Mouse (Mus musculus) mature B cell (primary cell): ENCODE results near the gene Myo9b.
"Not testable (repeated sequence)": the region's sequence is repeated elsewhere in the genome, so short reads cannot be mapped to it uniquely, and the experiment has no call there.

ENCODE experiments used
- in situ Hi-C: fragments of 300-500 bp; cut with MboI; formaldehyde crosslinking; loops from 2 replicates; pipeline ENCODE4 v1.14.3; 2019

Gene Myo9b

DNA sequence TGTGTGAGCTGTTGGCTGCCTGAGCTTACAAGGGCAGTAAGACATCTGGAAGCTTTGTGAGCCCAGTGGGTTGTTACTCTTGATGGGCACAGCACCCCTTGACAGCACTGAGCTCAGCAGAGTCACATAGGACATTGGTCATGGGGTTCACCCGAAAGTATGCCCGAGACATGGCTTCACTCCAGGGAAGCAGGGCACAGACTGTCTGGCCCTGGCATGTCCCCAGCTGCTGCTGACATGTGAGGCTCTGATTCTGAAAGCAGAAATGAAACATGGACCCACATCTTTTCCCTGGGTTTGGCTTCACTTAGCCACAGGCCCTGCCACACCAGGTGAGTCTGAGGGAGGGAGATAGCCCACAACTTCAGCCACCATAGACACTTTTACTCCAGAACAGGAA lies 24.3 kb downstream of the Myo9b start:
- in situ Hi-C loops, result no loop called here

GRCm38 (mm10) chr8:71297439-71297838 lies 24.9 kb downstream of the Myo9b start:
- in situ Hi-C loops, result no loop called here

DNA sequence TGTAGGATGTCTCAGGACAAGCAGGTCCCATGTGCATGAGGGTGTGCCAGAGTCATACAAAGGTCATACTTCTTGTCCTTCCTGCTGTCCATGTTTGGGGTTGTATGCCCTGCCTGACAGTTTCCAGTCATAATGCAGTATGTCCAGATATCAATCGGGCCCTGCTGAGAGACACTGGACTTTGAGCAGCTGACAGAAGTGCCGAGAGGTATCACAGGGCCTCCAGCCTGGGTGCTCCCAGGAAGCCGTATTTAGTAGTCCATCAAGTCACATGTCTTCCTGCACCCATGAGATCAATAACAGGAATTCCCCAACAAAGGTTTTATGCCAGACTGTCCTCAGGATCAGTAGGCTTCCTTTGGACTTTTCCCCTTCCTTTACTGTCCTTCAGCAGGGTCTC lies 27.2 kb downstream of the Myo9b start:
- in situ Hi-C loops, result no loop called here

GRCm38 (mm10) chr8:71302788-71303187 lies 30.3 kb downstream of the Myo9b start:
- in situ Hi-C loops, result no loop called here

DNA sequence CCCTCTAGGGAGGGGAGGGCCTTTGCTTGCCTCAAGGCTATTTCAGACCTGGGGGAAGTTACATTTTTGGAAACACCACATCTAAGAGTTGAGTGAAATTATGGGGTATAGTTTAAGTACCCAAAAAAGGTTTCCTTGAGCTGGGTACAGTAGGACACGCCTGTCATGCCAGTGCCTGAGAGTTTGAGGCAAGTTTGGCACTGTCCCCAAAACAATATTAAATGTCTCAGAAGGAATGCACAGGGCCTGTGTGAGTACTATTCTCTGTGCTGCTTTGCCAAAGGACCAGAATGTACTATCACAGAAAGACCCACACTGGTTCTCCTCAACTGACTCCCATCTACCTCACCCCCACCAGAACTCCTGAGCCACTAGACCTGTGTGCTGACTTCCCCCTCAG lies 31.1 kb downstream of the Myo9b start:
- in situ Hi-C loops, result no loop called here

- in situ Hi-C loops, result no loop called here
These were observed 33.5 kb downstream of the Myo9b start for GRCm38 (mm10) chr8:71305988-71306387.

- in situ Hi-C loops, result no loop called here
These were observed 34.9 kb downstream of the Myo9b start for GRCm38 (mm10) chr8:71307371-71307770.

DNA sequence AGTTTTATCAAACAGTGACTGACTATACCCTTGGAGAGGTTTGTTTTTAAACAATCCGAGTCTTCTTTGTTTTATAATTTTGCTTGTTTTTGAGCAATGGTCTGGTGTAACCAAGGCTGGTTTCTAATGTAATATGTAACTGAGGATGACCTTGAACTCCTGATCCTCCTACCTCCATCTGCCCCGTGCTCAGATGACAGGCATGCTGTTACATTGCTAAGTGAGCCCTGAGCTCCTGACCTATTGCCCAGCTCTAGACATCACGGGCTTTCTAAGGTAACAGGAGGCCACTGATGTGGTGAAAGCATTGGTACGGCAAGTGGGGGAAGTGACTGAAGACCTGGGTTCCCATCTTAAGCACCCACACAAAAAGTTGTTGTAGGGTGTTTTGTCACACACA lies 35.4 kb downstream of the Myo9b start:
- in situ Hi-C loops, result no loop called here

- in situ Hi-C loops, result no loop called here
These were observed 37.9 kb downstream of the Myo9b start for GRCm38 (mm10) chr8:71310446-71310845.

- in situ Hi-C loops, result no loop called here
These were observed 40.2 kb downstream of the Myo9b start for GRCm38 (mm10) chr8:71312700-71313099.

DNA sequence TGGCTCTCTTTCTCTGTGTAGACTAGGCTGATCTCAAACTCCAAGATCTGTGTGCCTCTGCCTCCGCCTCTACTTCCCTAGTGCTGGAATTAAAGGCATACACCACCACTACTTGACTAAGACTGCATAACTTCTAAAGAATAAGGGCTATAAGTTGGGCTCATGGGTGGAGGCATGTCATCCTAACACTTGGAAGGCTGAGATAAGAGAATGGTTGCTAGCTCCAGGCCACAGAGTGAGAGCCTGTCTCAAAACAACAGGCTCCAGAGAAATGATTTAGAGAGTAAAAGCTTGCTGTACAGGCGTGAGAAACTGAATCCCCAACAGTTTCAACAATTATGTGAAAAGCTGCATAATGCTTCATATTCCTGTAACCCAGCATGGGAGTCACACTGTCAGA lies 41.4 kb downstream of the Myo9b start:
- in situ Hi-C loops, result no loop called here

DNA sequence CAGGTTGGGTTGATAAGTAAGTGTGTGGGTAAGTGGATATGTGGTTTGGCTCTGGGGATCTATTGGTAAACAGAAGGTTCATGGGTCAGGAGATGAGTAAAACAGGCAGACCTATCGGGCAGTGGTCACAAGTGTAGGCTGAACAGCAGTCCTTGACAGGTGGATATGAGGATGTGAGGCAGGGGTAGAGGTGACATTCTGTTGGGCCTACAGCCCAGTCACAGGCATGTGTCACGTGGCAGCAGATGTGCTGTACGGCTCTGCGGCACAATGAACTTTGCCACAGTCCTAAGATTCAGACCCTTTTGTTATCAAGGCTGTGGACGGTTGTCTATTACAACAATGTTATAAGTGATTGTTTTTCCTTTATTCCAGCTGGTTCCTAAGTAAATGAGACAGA lies 43.5 kb downstream of the Myo9b start:
- in situ Hi-C loops, result no loop called here

GRCm38 (mm10) chr8:71316486-71317031 lies 44.0 kb downstream of the Myo9b start:
- in situ Hi-C loops, result no loop called here

DNA sequence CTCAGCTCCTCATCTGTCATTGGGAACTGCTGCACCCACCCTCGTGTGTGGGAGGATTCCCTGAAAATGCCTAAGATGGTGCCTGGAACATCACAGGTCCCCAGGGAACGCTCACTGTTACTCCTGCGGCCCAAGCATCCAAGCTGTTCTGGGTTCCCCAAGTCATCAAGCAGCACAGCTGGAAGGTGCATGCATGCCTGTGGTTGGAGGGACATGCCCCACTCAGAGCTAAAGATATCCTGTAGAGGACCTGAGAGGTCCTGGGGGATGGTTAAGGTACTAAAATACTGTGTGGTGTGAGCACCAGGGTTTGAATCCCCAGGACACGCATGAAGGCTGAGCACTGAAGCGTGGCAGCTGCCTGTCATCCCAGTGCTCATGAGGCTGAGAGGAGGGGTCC lies 46.1 kb downstream of the Myo9b start:
- in situ Hi-C loops, result not testable (repeated sequence)

DNA sequence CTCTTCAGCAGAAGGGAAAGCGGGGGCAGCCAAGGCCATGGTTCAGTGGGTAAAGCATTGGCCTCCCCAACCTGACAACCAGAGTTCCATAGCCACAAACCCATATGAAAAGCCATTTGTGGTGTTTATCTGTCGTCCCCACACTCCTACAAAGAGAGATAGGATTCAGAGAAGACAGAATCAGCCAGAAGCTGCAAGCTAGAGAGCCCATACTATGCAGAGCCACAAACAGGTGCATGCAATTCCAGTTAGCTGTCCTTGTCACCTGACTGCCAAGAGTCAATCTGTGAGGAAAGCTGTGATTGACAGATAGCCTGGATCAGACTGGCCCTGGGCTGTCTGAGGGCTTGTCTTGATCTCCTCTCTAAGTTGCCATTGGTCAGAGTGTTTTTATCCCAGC lies 47.2 kb downstream of the Myo9b start:
- in situ Hi-C loops, result not testable (repeated sequence)

- in situ Hi-C loops, result no loop called here
These were observed 50.4 kb downstream of the Myo9b start for GRCm38 (mm10) chr8:71322939-71323338.

- in situ Hi-C loops, result no loop called here
These were observed 52.3 kb downstream of the Myo9b start for GRCm38 (mm10) chr8:71324848-71325247.

GRCm38 (mm10) chr8:71337834-71338233 lies 65.3 kb downstream of the Myo9b start:
- in situ Hi-C loops, result not testable (repeated sequence)

- in situ Hi-C loops, result no loop called here
These were observed 68.1 kb downstream of the Myo9b start for GRCm38 (mm10) chr8:71340625-71341024.

DNA sequence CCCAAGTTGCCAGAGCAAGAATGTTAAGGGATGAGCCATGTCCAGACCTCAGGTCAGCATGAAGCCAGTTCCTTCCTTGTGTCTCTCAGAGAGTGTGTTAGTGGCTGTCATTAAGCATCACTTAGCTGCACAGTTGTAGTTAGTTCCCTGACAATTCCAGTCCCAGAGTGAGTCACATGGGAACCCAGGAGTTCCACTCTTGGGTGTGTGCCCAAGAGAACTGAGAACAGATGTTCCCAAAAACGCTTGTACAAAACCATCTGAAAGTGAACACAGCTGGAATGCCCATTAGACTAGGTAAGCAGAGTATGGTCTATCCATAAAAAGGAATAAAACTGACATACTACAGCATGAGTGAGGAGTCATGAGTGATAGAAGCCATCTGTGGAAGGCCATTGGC lies 74.1 kb downstream of the Myo9b start:
- in situ Hi-C loops, result no loop called here

- in situ Hi-C loops, result no loop called here
These were observed 78.6 kb downstream of the Myo9b start for GRCm38 (mm10) chr8:71351117-71351516.

GRCm38 (mm10) chr8:71351520-71351919 lies 79.0 kb downstream of the Myo9b start:
- in situ Hi-C loops, result no loop called here

DNA sequence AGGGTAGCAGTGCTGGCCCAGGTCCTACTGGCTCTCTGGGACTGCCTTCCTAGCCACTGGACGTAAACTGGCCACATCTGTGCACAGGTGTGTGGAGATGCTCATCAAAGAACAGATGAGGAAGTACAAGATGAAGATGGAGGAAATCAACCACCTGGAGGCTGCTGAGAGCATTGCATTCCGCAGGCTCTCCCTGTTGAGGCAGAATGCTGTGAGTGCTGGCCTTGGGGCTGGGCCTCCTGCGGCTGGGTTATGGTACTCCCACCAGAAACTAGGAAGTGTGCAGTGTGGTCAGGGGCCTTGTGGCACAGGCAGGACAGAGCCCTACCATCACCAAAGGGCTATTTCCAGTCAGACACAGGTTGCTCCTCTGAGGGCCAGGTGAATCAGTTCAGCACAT lies 85.5 kb downstream of the Myo9b start:
- in situ Hi-C loops, result no loop called here

DNA sequence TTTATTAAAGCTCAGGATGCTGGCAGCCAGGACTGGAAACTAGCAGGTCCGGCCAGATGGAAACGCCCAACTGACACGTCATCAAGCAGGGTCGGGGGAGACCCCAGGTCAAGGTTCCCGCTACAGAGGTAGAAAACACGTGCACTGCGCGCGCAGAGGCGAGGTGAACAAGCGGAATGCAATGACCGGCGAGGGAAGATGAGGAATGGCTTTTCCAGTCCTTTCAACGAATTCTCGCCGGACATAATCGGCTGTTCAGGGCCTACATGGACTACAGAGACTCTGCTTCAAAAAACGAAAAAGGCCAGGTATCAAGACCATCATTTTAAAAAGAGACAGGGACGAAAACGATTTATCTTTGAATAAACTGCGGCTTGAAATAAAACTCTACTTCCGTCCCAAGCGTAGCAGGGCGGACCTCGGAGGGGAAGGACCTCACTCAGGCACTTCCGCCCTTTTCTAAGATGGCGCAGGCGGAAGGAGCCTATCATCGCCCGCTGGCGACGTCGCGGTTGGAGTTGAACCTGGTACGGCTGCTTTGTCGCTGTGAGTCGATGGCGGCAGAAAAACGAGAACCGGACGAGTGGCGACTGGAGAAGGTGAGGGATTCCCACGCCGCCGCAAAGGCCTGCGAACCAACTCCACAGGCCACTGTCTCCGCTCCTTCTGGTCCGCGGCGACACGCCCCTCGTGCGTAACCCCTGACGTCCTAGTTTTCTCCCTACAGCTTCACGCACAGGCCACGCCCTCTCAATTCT lies 94.4 kb downstream of the Myo9b start, which contains the start of gene Use1:
Gene Use1, plus strand, starts transcription at position 78 of the 758 bp plus-strand sequence.
- in situ Hi-C loops, result no loop called here
